Mouse (Mus musculus) erythroblast, embryonic 14.5 days (primary cell): ENCODE data around the gene Samd4.

ENCODE experiments used
- GATA1 ChIP-seq: IDR thresholded peaks from 2 replicates; pipeline ENCODE4 v1.6.1; 2012; ENCODE audit warnings: low read length, inconsistent platforms, mixed read lengths
- TAL1 ChIP-seq: IDR thresholded peaks from 3 replicates; pipeline ENCODE4 v1.6.1; 2012; ENCODE audit warnings: low read length, inconsistent platforms, mixed read lengths

DNA sequence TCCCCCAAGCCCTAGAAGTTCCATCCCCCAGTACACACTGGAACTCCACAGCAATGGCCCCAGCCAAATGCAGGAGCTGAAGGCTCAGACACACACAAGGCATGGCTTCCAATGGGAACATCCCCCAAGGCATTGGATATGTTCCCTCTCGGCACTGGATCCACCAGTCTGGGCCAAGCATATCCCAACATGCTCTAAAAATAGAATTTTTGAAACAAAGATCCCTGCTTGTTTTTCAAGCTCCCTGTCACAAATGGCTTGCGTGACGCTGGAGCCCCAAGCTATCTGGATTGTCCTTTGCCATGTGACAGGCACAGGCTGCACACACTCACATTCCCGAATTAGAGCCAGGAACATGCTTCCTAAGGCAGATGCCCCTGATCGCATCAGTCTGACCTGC lies 213.7 kb downstream of the Samd4 start:
- no peak for TF ChIP-seq GATA1
- TF ChIP-seq TAL1 = no peak
